Mouse (Mus musculus): ENCODE results near the gene 1700025C18Rik. TPM values are rescaled to one million over a fixed set of nuclear protein-coding genes. Genes with fewer than 3 reads are reported as not detected.

1700025C18Rik gene
- total RNA-seq, 2 experiments from 2014 or later, result not detected

DNA sequence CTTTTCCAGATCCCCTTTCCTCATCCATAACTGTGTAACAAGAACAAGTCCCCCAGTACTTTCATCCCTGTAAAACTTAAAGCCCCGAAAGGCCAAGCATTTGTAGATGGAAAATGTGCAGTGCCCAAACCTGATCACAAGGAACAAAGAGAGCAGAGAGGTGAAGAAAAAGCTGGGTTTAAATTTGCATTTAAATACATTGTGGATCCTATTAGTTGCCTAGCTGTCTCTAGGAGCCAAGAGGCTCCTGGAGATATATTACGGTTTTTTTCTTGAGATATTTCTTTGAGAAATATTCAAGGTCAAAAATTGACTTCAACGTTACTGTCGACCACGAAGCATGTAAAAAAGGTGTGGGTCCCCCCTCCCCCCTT is 55.5 kb downstream of the 1700025C18Rik start:
- no peak for DNase-seq

DNA sequence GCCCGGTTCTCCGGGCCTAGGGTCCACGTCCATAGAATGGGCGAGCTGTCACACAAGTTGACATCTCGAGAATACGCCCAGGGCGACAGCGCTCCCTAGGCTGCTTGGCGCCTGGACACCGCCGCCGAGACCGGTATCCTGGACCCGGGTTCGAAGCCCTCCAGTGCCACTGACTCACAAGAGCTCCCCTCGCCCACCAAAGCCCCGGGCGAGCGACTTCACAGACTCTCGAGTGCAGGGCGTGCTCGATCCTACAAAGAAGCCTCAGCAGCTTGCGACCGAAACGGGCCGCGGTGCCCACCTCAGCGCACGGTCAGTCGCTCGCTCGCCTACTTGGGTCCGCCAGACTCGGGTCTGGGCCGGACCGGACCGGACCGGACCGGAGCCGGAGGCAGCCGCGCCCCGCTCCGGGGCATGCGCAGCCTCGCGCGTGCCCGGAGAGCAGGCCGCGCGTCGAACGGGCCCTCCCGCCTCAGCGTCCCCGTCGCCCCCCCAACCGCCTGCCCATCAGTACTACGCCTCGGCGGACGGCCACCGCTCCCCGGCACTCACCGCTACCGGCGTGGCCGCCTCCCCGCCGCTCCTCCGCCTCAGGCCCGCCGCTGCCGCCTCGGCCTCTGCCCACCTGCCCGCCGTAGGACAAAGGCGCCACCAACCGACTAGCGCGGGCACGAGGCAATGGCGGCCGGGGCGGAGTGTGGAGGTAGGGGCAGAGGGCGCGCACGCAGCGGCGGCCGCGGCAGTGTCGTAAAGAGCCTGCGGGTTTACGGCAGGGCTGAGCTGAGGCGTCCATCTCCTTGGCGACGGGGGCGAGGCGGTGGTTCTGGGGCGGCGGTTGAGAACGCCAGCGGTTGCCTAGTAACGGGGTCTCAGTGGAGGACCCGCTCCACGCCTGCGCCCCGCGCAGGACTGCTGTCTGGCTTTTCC is 56.2 kb downstream of the 1700025C18Rik start, which contains the start of gene Ncoa5:
TSS of gene Ncoa5 (minus strand) at position 737 of the 927 bp plus-strand sequence.
- DNase-seq, result peak; percentile 99

DNA sequence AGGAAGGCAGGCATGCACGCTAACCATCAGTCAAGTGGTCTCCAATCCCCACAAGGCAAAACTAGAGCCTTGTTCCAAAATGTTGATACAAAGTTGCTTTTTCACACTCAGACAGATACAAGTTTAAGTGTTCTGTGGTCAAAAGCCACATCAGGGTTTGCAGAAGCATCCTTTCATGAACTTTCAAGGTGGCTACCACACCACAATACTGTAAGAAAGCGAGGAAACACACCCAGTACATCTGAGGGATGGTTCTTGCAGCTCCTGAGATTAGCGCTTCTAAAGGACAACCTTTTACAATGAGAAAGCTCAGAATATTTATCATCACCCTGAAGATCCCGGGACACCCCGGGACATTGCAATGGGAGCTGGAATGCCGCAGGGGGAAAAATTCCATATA is 57.2 kb downstream of the 1700025C18Rik start:
- no peak for DNase-seq

DNA sequence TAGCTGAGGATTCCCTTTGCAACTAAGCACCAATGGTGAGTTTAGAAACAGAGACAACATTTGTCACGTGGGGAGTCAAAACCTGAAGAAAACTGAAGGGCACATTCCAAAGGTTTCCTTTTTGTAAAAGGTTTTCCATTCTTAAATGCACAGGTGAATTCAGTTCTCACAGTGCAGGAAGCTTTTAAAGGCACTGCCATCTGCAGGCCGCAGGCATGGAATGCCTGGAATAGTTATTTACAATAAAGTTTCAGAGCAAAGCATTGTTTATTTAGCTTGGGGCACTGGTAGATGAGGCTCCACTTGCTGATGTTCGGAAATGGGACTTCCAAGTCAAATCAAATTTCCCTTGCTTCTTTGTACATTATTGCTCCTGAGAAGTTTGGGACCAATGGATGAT is 58.0 kb downstream of the 1700025C18Rik start:
- no peak for DNase-seq

Other genes with a start within 250 kb of the 1700025C18Rik start
- gene Pltp, start 233.0 kb downstream of the 1700025C18Rik start, total RNA-seq (2021), result 10 to 100 TPM; 13.2 to 20.5 TPM
- 10 to 100 TPM; 47.0 to 48.2 TPM for gene Pcif1, start 211.4 kb downstream of the 1700025C18Rik start, total RNA-seq (2021)
- 10 to 100 TPM; 14.7 to 15.8 TPM for gene Zfp335, start 179.0 kb downstream of the 1700025C18Rik start, total RNA-seq (2021)
- under 1 TPM; 0.48 to 0.63 TPM for gene Mmp9, start 150.0 kb downstream of the 1700025C18Rik start, total RNA-seq (2021)
- gene Slc12a5, start 129.9 kb downstream of the 1700025C18Rik start, total RNA-seq (2021), result 1 to 10 TPM in 1 of 2 experiments, under 1 TPM in 1; 0.90 to 1.1 TPM
- gene Ncoa5, start 55.9 kb downstream of the 1700025C18Rik start, total RNA-seq (2021), result 10 to 100 TPM; 29.1 to 30.2 TPM
- 1 to 10 TPM; 4.9 to 5.3 TPM for gene Cd40, start 35.1 kb downstream of the 1700025C18Rik start, total RNA-seq (2021)
- gene Cdh22, start 144.1 kb upstream of the 1700025C18Rik start, total RNA-seq (2021), result under 1 TPM; 0.24 to 0.27 TPM
- 10 to 100 TPM; 18.9 to 20.6 TPM for gene Slc35c2, start 197.1 kb upstream of the 1700025C18Rik start, total RNA-seq (2021)
- 10 to 100 TPM; 29.5 to 35.5 TPM for gene Elmo2, start 235.7 kb upstream of the 1700025C18Rik start, total RNA-seq (2021)

All from heart, postnatal 4 days (tissue).